8 mouse cellular contexts compared by ENCODE assay signal in the genomic region with DNA sequence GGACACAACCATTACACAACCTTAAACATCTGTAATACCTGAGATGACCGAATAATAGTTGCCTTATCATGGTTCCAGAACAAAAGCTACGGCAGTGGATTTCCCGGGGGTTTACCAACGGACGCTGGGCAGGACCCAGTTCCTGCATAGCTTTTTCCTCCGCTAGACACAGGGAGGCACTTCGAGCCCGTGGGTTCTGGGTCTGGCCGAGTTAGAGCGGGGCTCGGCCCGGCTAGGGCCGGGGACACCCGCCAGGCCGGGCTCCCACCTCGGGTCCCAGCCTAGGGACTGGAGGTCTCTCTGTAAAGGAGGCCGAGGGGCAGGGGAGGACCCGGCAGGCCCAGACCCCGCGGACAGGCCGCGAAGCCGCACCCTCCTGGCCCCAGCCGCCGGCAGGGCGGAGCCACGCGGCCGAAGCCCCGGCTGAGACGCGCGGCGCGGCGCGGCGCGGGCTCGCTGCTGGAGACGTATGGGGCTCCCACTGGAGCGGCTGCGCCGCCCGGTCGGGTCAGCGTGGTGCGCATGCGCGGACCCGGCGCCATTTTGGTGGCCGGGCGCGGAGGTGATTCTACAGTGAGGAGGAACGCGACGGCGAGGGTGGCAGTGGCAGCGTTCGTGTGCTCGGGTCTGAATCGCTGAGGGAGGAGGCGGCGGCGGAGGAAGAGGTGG. TPM values are rescaled to one million over a fixed set of nuclear protein-coding genes. Genes with fewer than 3 reads are reported as not detected.
DNase-seq lines count a peak whose midpoint lies in the region; ATAC-seq and TF ChIP-seq lines count a peak whose summit lies in the region.

A gene (minus strand): TSS at position 434 of the 669 bp plus-strand sequence.
A gene (plus strand): TSS at position 483 of the 669 bp plus-strand sequence.

- H3K79me2 ChIP-seq in liver, adult 2 months (ENCODE audit: control insufficient read depth, insufficient read depth, low read length): peaks cover 21% of the 10 kb centered on the region; the same call in 1 of the 2 replicates
- H3K79me2 ChIP-seq in myocyte (ENCODE audit: control insufficient read depth, insufficient read depth): peaks cover 44% of the 10 kb centered on the region

- peak within 1 kb of the TSS; percentile 78 for H3K4me2 ChIP-seq in heart, embryonic 11.5 days
- H3K4me2 ChIP-seq in kidney, embryonic 16.5 days (replicated peaks; ENCODE audit: low read depth, low read length): peak within 1 kb of the TSS; percentile 67
- peak within 1 kb of the TSS; percentile 97 for H3K4me2 ChIP-seq in myocyte (ENCODE audit: low read depth)

- under 1% methylated on average over 64 of the region's 66 CpGs for WGBS in heart, embryonic 11.5 days (ENCODE audit: insufficient replicate concordance)
- WGBS in kidney, embryonic 16.5 days: under 1% methylated on average over 66 of the region's 66 CpGs
- under 1% methylated on average over 66 of the region's 66 CpGs for WGBS in liver, adult 2 months

- H3K4me3 ChIP-seq in heart, embryonic 11.5 days (ENCODE audit: low read depth, low read length): peak within 1 kb of the TSS; percentile 87
- peak within 1 kb of the TSS; percentile 95 for H3K4me3 ChIP-seq in kidney, embryonic 16.5 days (ENCODE audit: low read length)
- peak within 1 kb of the TSS; percentile 97 for H3K4me3 ChIP-seq in liver, adult 2 months (ENCODE audit: insufficient read depth, low read depth, low read length)
- H3K4me3 ChIP-seq in myocyte: peak within 1 kb of the TSS; percentile 86

- peaks cover 6% of the 10 kb centered on the region; the same call in 1 of the 2 replicates for H3K4me1 ChIP-seq in heart, embryonic 11.5 days (ENCODE audit: control insufficient read depth, insufficient read depth, low read length)
- H3K4me1 ChIP-seq in kidney, embryonic 16.5 days (ENCODE audit: insufficient read depth, low read length): peaks cover 21% of the 10 kb centered on the region
- peaks cover 16% of the 10 kb centered on the region for H3K4me1 ChIP-seq in liver, adult 2 months (ENCODE audit: control insufficient read depth, insufficient read depth, low read length)

- peak; percentile 85 for ATAC-seq in erythroblast, adult 5-6 weeks (replicated peaks; ENCODE audit: low FRiP score, poor library complexity, severe bottlenecking)
- ATAC-seq in heart, embryonic 11.5 days (replicated peaks; ENCODE audit: insufficient number of reproducible peaks, low FRiP score, low TSS enrichment): peak; percentile 98
- ATAC-seq in kidney, embryonic 16.5 days (ENCODE audit: low FRiP score, low TSS enrichment): peak; percentile 98

- peak; percentile 93 to 95 for DNase-seq in B cell, adult 2 months
- DNase-seq in brain, adult 2 months (ENCODE audit: low read depth, low spot score): peak; percentile 95
- peak; percentile 69 for DNase-seq in liver, adult 2 months (ENCODE audit: extremely low read depth, low read depth, low spot score)
- DNase-seq in splenic B cell, adult 2 months (ENCODE audit: low read depth, low spot score): peak; percentile 96

- no peaks in the 10 kb centered on the region for H3K36me3 ChIP-seq in heart, embryonic 11.5 days (ENCODE audit: control insufficient read depth, insufficient read depth, low read length)
- no peaks in the 10 kb centered on the region for H3K36me3 ChIP-seq in kidney, embryonic 16.5 days (ENCODE audit: insufficient read depth, low read length)
- no peaks in the 10 kb centered on the region for H3K36me3 ChIP-seq in liver, adult 2 months (ENCODE audit: control insufficient read depth, insufficient read depth, low read length)
- no peaks in the 10 kb centered on the region for H3K36me3 ChIP-seq in myocyte (ENCODE audit: control insufficient read depth, insufficient read depth)
- H3K36me3 ChIP-seq in splenic B cell, adult 2 months (ENCODE audit: control insufficient read depth, insufficient read depth, low read length, poor library complexity, severe bottlenecking): no peaks in the 10 kb centered on the region

- peak within 1 kb of the TSS; percentile 93 for H3ac ChIP-seq in myocyte (ENCODE audit: control insufficient read depth, insufficient read length)

- peak within 1 kb of the TSS; percentile 94 for H3K9ac ChIP-seq in heart, embryonic 11.5 days (ENCODE audit: low read depth, low read length)
- peak within 1 kb of the TSS; percentile 95 for H3K9ac ChIP-seq in kidney, embryonic 16.5 days (replicated peaks; ENCODE audit: low read length)
- peak within 1 kb of the TSS; percentile 99 for H3K9ac ChIP-seq in liver, adult 2 months (ENCODE audit: low read depth, low read length)

- no peaks in the 10 kb centered on the region for H3K9me3 ChIP-seq in heart, embryonic 11.5 days (replicated peaks; ENCODE audit: control insufficient read depth, low read length)
- H3K9me3 ChIP-seq in kidney, embryonic 16.5 days (ENCODE audit: low read length): no peaks in the 10 kb centered on the region

- no peaks in the 10 kb centered on the region for H3K27me3 ChIP-seq in heart, embryonic 11.5 days (ENCODE audit: control insufficient read depth, insufficient read depth, low read length)
- H3K27me3 ChIP-seq in kidney, embryonic 16.5 days (ENCODE audit: insufficient read depth, low read length): no peaks in the 10 kb centered on the region
- no peaks in the 10 kb centered on the region for H3K27me3 ChIP-seq in liver, adult 2 months (ENCODE audit: control insufficient read depth, insufficient read depth, low read length)
- H3K27me3 ChIP-seq in myocyte (ENCODE audit: control insufficient read depth, insufficient read depth, insufficient read length): no peaks in the 10 kb centered on the region
- H3K27me3 ChIP-seq in splenic B cell, adult 2 months (ENCODE audit: control insufficient read depth, insufficient read depth, low read length, poor library complexity, severe bottlenecking): no peaks in the 10 kb centered on the region

- peak within 1 kb of the TSS; percentile 99 for H3K27ac ChIP-seq in heart, embryonic 11.5 days (ENCODE audit: low read depth, low read length)
- H3K27ac ChIP-seq in kidney, embryonic 16.5 days (ENCODE audit: low read length): peak within 1 kb of the TSS; percentile 99
- peak within 1 kb of the TSS; percentile 93 for H3K27ac ChIP-seq in liver, adult 2 months (replicated peaks; ENCODE audit: insufficient read depth, low read depth, low read length)

- peak; percentile 30; the same call in 1 of the 2 replicates for TF ChIP-seq CTCF in liver, adult 2 months (IDR thresholded peaks at IDR 0.05; ENCODE audit: low read depth, low read length)

- peak; percentile 74 for TF ChIP-seq POLR2A in liver, adult 2 months (IDR thresholded peaks at IDR 0.05; ENCODE audit: extremely low read depth, insufficient read depth, low read length)
- TF ChIP-seq POLR2A in myocyte (IDR thresholded peaks at IDR 0.05; ENCODE audit: insufficient read length, low read depth): peak; percentile 99

TF ChIP-seq in myocyte, 11 proteins besides CTCF, POLR2A, EP300 and RAD21:
- TF ChIP-seq POLR2AphosphoS2 (IDR thresholded peaks at IDR 0.05; ENCODE audit: insufficient read length, low read depth) (peak; percentile 97), SRF (IDR thresholded peaks at IDR 0.05; ENCODE audit: control insufficient read depth, insufficient read length, low read depth) (no peak), MYOD1 (IDR thresholded peaks at IDR 0.05; ENCODE audit: control insufficient read depth in 1 of 3, insufficient read length in 2 of 3, low read depth in 2 of 3) (peak in 1 of 3 experiments; percentile 50)

RNA-seq across cellular contexts. Expression of the first gene that starts in this region (rescaled TPM):
- 41.8 and 54.2 TPM in 2 replicates for total RNA-seq in erythroblast, adult 5-6 weeks (2015; ENCODE audit: low replicate concordance)
- total RNA-seq in erythroblast, adult 5-6 weeks (2017; ENCODE audit: low replicate concordance): 17.6 and 26.3 TPM in 2 replicates
- 92.0 and 108 TPM in 2 replicates for polyA plus RNA-seq in heart, embryonic 11.5 days (2014; fragmentation: Nextera tagmentation; extraction: Ambion mirVana)
- polyA plus RNA-seq in kidney, embryonic 16.5 days (2015; fragmentation: Nextera tagmentation; extraction: Ambion mirVana): 101 and 106 TPM in 2 replicates
- total RNA-seq in liver, adult 2 months (2014; rRNA removed): 60.5 and 66.9 TPM in 2 replicates
- polyA plus RNA-seq in liver, adult 2 months (2012; rRNA removed): 66.6 and 72.3 TPM in 2 replicates
- 83.3 TPM for polyA plus RNA-seq in myocyte (2012; fragmentation: generic; extraction: Trizol)

RNA-seq across cellular contexts. Expression of the second gene that starts in this region (rescaled TPM):
- total RNA-seq in erythroblast, adult 5-6 weeks (2015; ENCODE audit: low replicate concordance): 35.0 and 44.5 TPM in 2 replicates
- total RNA-seq in erythroblast, adult 5-6 weeks (2017; ENCODE audit: low replicate concordance): 18.1 TPM in 2 replicates
- 114 and 120 TPM in 2 replicates for polyA plus RNA-seq in heart, embryonic 11.5 days (2014; fragmentation: Nextera tagmentation; extraction: Ambion mirVana)
- polyA plus RNA-seq in kidney, embryonic 16.5 days (2015; fragmentation: Nextera tagmentation; extraction: Ambion mirVana): 158 and 173 TPM in 2 replicates
- total RNA-seq in liver, adult 2 months (2014; rRNA removed): 14.0 and 16.2 TPM in 2 replicates
- 19.0 and 20.7 TPM in 2 replicates for polyA plus RNA-seq in liver, adult 2 months (2012; rRNA removed)
- 95.3 TPM for polyA plus RNA-seq in myocyte (2012; fragmentation: generic; extraction: Trizol)

Comparison
In these comparisons a context has a peak if more than half of its experiments do, and no peak if none do; other contexts are left out.
1. Peak in every context shown above with its lines: DNase-seq, ATAC-seq, H3K4me3 ChIP-seq and H3K27ac ChIP-seq.